9 mouse cellular contexts compared by ENCODE assay signal in the genomic region with DNA sequence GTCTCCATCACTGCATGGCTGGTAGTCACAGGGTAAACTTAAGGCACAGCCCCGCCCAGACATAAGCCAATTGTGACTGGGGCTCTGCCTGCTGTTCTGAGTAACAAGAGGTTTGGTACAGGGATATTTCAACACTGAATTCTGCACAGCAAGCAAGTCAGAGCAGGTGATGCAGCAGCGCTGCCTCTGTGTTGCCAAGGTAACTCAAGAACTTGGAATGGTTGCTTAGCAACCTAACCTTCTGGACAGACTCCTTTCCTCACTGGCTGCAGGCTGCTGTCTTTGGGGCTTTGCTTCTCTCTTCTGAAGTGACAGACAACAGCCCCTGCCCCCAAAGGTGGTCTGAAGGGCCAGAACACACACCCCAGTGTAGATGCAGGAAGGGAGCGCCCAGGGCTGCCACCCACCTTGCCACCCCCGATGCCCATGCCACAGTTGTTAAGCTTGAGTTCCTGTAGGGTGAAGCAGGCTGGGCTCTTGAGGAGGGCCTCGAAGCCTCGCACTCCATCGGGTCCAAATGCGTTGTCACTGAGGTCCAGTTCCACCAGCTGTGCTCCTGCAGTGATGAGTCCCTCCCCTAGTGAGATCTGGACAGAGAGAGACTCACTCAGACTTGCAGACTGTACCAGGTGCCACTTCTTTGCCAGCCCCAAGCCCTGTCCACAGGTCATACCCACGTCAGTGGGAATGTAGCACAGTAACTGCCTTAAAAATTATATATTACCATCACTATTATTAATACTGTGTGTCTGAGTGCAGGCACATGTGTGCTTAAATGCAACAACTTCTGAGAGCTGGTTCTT. TPM values are rescaled to one million over a fixed set of nuclear protein-coding genes. Genes with fewer than 3 reads are reported as not detected.
DNase-seq lines count a peak whose midpoint lies in the region; ATAC-seq and TF ChIP-seq lines count a peak whose summit lies in the region.
"Had no signal": no experiment of that assay in that cellular context is flagged by ENCODE, and none has a peak within 500 bp of the region (broad histone marks: within the 10 kb centered on the region; RNA-seq: fewer than 3 reads in every experiment).

No protein-coding gene starts in this region.

- no peak overlapping the region for H3K4me2 ChIP-seq in midbrain, embryonic 11.5 days
- H3K4me2 ChIP-seq in forebrain, embryonic 13.5 days = peak overlapping the region; percentile 20
- no peak overlapping the region for H3K4me2 ChIP-seq in hindbrain, postnatal 0 days (ENCODE audit: low read depth, low read length)
- H3K4me2 ChIP-seq: lung, embryonic 15.5 days had no signal

- H3K9ac ChIP-seq in midbrain, embryonic 11.5 days (ENCODE audit: low read length) = no peak overlapping the region
- H3K9ac ChIP-seq in forebrain, embryonic 13.5 days = 0 out of 2 replicates have a peak overlapping the region, but pooled peaks have one; percentile 16
- no peak overlapping the region for H3K9ac ChIP-seq in hindbrain, postnatal 0 days (replicated peaks; ENCODE audit: low read length)
- H3K9ac ChIP-seq: lung, embryonic 15.5 days had no signal

- no peaks in the 10 kb centered on the region for H3K4me1 ChIP-seq in midbrain, embryonic 11.5 days (ENCODE audit: control insufficient read depth, insufficient read depth, low read length)
- H3K4me1 ChIP-seq in midbrain, embryonic 10.5 days = peaks cover 7% of the 10 kb centered on the region
- peaks cover 9% of the 10 kb centered on the region; the same call in 1 of the 2 replicates for H3K4me1 ChIP-seq in forebrain, embryonic 13.5 days
- H3K4me1 ChIP-seq in hindbrain, postnatal 0 days (ENCODE audit: insufficient read depth, low read length) = no peaks in the 10 kb centered on the region
- H3K4me1 ChIP-seq: lung, embryonic 15.5 days had no signal

- no peak for TF ChIP-seq CTCF in hindbrain, postnatal 0 days (IDR thresholded peaks at IDR 0.05; ENCODE audit: low read depth)

- no peaks in the 10 kb centered on the region for H3K9me3 ChIP-seq in midbrain, embryonic 11.5 days (ENCODE audit: control insufficient read depth, low read length)
- H3K9me3 ChIP-seq in midbrain, embryonic 10.5 days (replicated peaks) = no peaks in the 10 kb centered on the region
- no peaks in the 10 kb centered on the region for H3K9me3 ChIP-seq in forebrain, embryonic 13.5 days (replicated peaks)
- no peaks in the 10 kb centered on the region for H3K9me3 ChIP-seq in hindbrain, postnatal 0 days (ENCODE audit: low read length)
- H3K9me3 ChIP-seq: lung, embryonic 15.5 days had no signal

- H3K27me3 ChIP-seq in midbrain, embryonic 11.5 days (ENCODE audit: control insufficient read depth, insufficient read depth, low read length) = no peaks in the 10 kb centered on the region
- H3K27me3 ChIP-seq in midbrain, embryonic 10.5 days (ENCODE audit: low read depth, poor library complexity, severe bottlenecking) = no peaks in the 10 kb centered on the region
- H3K27me3 ChIP-seq in forebrain, embryonic 13.5 days = no peaks in the 10 kb centered on the region
- H3K27me3 ChIP-seq in hindbrain, postnatal 0 days (ENCODE audit: insufficient read depth, low read length) = no peaks in the 10 kb centered on the region
- H3K27me3 ChIP-seq: lung, embryonic 15.5 days had no signal

- DNase-seq in midbrain, embryonic 11.5 days (ENCODE audit: low spot score, missing footprints) = peak; percentile 87
- DNase-seq in midbrain, embryonic 10.5 days (ENCODE audit: low spot score) = no peak
- DNase-seq in hindbrain, postnatal 0 days (ENCODE audit: low spot score) = peak; percentile 83
- peak; percentile 56 for DNase-seq in right cerebral cortex, postnatal 25 days
- no peak for DNase-seq in thymus, postnatal 36 days
- DNase-seq in cerebellum, postnatal 25 days = no peak
- DNase-seq: kidney, postnatal 14 days had no signal

- no peak overlapping the region for H3K4me3 ChIP-seq in midbrain, embryonic 11.5 days (ENCODE audit: low read depth, low read length)
- H3K4me3 ChIP-seq in midbrain, embryonic 10.5 days = no peak overlapping the region
- no peak overlapping the region for H3K4me3 ChIP-seq in forebrain, embryonic 13.5 days
- no peak overlapping the region for H3K4me3 ChIP-seq in hindbrain, postnatal 0 days (ENCODE audit: low read length)
- H3K4me3 ChIP-seq: lung, embryonic 15.5 days had no signal

- peaks cover 62% of the 10 kb centered on the region for H3K36me3 ChIP-seq in midbrain, embryonic 11.5 days (ENCODE audit: control insufficient read depth, insufficient read depth, low read length)
- H3K36me3 ChIP-seq in midbrain, embryonic 10.5 days = peaks cover 95% of the 10 kb centered on the region
- peaks cover 95% of the 10 kb centered on the region for H3K36me3 ChIP-seq in forebrain, embryonic 13.5 days (ENCODE audit: poor library complexity, severe bottlenecking)
- peaks cover 50% of the 10 kb centered on the region for H3K36me3 ChIP-seq in hindbrain, postnatal 0 days (ENCODE audit: insufficient read depth, low read length)

- ATAC-seq in midbrain, embryonic 11.5 days (ENCODE audit: low FRiP score) = no peak
- peak; percentile 75 for ATAC-seq in forebrain, embryonic 13.5 days
- ATAC-seq in hindbrain, postnatal 0 days = peak; percentile 87

- 91% methylated on average over 9 of the region's 9 CpGs for WGBS in midbrain, embryonic 11.5 days
- 91% methylated on average over 9 of the region's 9 CpGs for WGBS in midbrain, embryonic 10.5 days
- WGBS in forebrain, embryonic 13.5 days = 77% methylated on average over 9 of the region's 9 CpGs
- WGBS in hindbrain, postnatal 0 days = 68% methylated on average over 9 of the region's 9 CpGs

- H3K27ac ChIP-seq in midbrain, embryonic 11.5 days (ENCODE audit: low read depth, low read length) = no peak overlapping the region
- no peak overlapping the region for H3K27ac ChIP-seq in midbrain, embryonic 10.5 days (replicated peaks)
- H3K27ac ChIP-seq in forebrain, embryonic 13.5 days = peak overlapping the region; percentile 83
- H3K27ac ChIP-seq in hindbrain, postnatal 0 days = peak overlapping the region; percentile 70
- H3K27ac ChIP-seq: lung, embryonic 15.5 days had no signal

RNA-seq across cellular contexts. Expression of a gene that starts 21.4 kb away (rescaled TPM):
- polyA plus RNA-seq in midbrain, embryonic 11.5 days (2014; fragmentation: Nextera tagmentation; extraction: Ambion mirVana) = 2.5 and 2.8 TPM in 2 replicates
- polyA plus RNA-seq in midbrain, embryonic 10.5 days (2016; fragmentation: Nextera tagmentation; extraction: Ambion mirVana) = 2.4 and 2.5 TPM in 2 replicates
- 7.4 and 7.7 TPM in 2 replicates for polyA plus RNA-seq in forebrain, embryonic 13.5 days (2015; fragmentation: Nextera tagmentation; extraction: Ambion mirVana)
- total RNA-seq in hindbrain, postnatal 0 days (2014; rRNA removed) = 43.1 and 64.4 TPM in 2 replicates
- polyA plus RNA-seq in hindbrain, postnatal 0 days (2015; fragmentation: Nextera tagmentation; extraction: Ambion mirVana) = 45.1 and 45.6 TPM in 2 replicates

RNA-seq across cellular contexts. Expression of a gene that starts 26.3 kb away (rescaled TPM):
- polyA plus RNA-seq in midbrain, embryonic 11.5 days (2014; fragmentation: Nextera tagmentation; extraction: Ambion mirVana) = 34.3 and 35.0 TPM in 2 replicates
- 36.3 and 41.4 TPM in 2 replicates for polyA plus RNA-seq in midbrain, embryonic 10.5 days (2016; fragmentation: Nextera tagmentation; extraction: Ambion mirVana)
- 41.5 and 44.3 TPM in 2 replicates for polyA plus RNA-seq in forebrain, embryonic 13.5 days (2015; fragmentation: Nextera tagmentation; extraction: Ambion mirVana)
- 136 and 148 TPM in 2 replicates for total RNA-seq in hindbrain, postnatal 0 days (2014; rRNA removed)
- 31.4 and 34.5 TPM in 2 replicates for polyA plus RNA-seq in hindbrain, postnatal 0 days (2015; fragmentation: Nextera tagmentation; extraction: Ambion mirVana)

RNA-seq across cellular contexts. Expression of a gene that starts 26.8 kb away (rescaled TPM):
- polyA plus RNA-seq in midbrain, embryonic 11.5 days (2014; fragmentation: Nextera tagmentation; extraction: Ambion mirVana) = 152 and 156 TPM in 2 replicates
- 187 and 192 TPM in 2 replicates for polyA plus RNA-seq in midbrain, embryonic 10.5 days (2016; fragmentation: Nextera tagmentation; extraction: Ambion mirVana)
- 141 and 160 TPM in 2 replicates for polyA plus RNA-seq in forebrain, embryonic 13.5 days (2015; fragmentation: Nextera tagmentation; extraction: Ambion mirVana)
- total RNA-seq in hindbrain, postnatal 0 days (2014; rRNA removed) = 147 and 151 TPM in 2 replicates
- 124 and 128 TPM in 2 replicates for polyA plus RNA-seq in hindbrain, postnatal 0 days (2015; fragmentation: Nextera tagmentation; extraction: Ambion mirVana)

RNA-seq across cellular contexts. Expression of a gene that starts 54.8 kb away (rescaled TPM):
- 27.8 and 30.5 TPM in 2 replicates for polyA plus RNA-seq in midbrain, embryonic 11.5 days (2014; fragmentation: Nextera tagmentation; extraction: Ambion mirVana)
- polyA plus RNA-seq in midbrain, embryonic 10.5 days (2016; fragmentation: Nextera tagmentation; extraction: Ambion mirVana) = 44.6 and 46.1 TPM in 2 replicates
- polyA plus RNA-seq in forebrain, embryonic 13.5 days (2015; fragmentation: Nextera tagmentation; extraction: Ambion mirVana) = 30.9 and 33.8 TPM in 2 replicates
- 29.9 and 31.4 TPM in 2 replicates for total RNA-seq in hindbrain, postnatal 0 days (2014; rRNA removed)
- 27.1 and 27.6 TPM in 2 replicates for polyA plus RNA-seq in hindbrain, postnatal 0 days (2015; fragmentation: Nextera tagmentation; extraction: Ambion mirVana)

Comparison
In these comparisons a context has a peak if more than half of its experiments do, and no peak if none do; other contexts are left out.
1. DNase-seq: peak in midbrain, embryonic 11.5 days (single experiment), hindbrain, postnatal 0 days (single experiment) and right cerebral cortex, postnatal 25 days (single experiment); none in midbrain, embryonic 10.5 days (single experiment), thymus, postnatal 36 days (0 of 2) and cerebellum, postnatal 25 days (0 of 2).
2. H3K27ac ChIP-seq: peak in forebrain, embryonic 13.5 days (single experiment) and hindbrain, postnatal 0 days (single experiment); none in midbrain, embryonic 11.5 days (single experiment) and midbrain, embryonic 10.5 days (single experiment).